Mouse (Mus musculus): ENCODE measurements around the gene Gpx3. TPM values are rescaled to one million over a fixed set of nuclear protein-coding genes. Genes with fewer than 3 reads are reported as not detected.

The Gpx3 gene
- polyA plus RNA-seq, 1 experiment from 2014 or later, result 535 TPM

- H3K4me2 ChIP-seq (replicated peaks; ENCODE audit: low read depth, low read length), result no peak overlapping the region
- H3K4me3 ChIP-seq (ENCODE audit: low read depth, low read length), result no peak overlapping the region
- peaks cover 44% of the 10 kb centered on the region for H3K36me3 ChIP-seq (ENCODE audit: insufficient read depth, low read length)
- ATAC-seq (no peak), DNase-seq (ENCODE audit: low spot score) (no peak)
- WGBS, result 91% methylated on average over 11 of the region's 11 CpGs
- no peak overlapping the region for H3K9ac ChIP-seq (replicated peaks; ENCODE audit: low read depth)
- H3K27me3 ChIP-seq (replicated peaks; ENCODE audit: insufficient read depth, low read length), result no peaks in the 10 kb centered on the region
- H3K9me3 ChIP-seq (ENCODE audit: low read length), result no peaks in the 10 kb centered on the region
- peaks cover 3% of the 10 kb centered on the region; the same call in 1 of the 2 replicates for H3K4me1 ChIP-seq (ENCODE audit: insufficient read depth, low read depth, low read length)
- H3K27ac ChIP-seq (ENCODE audit: low read length), result no peak overlapping the region
- TF ChIP-seq EP300 (IDR thresholded peaks at IDR 0.05) (no peak), CTCF (IDR thresholded peaks at IDR 0.05) (no peak)
Measured at GRCm38 (mm10) chr11:54909273-54909672, 7.0 kb downstream of the Gpx3 start.

- Histone ChIP-seq H3K27ac (ENCODE audit: low read length) (no peak overlapping the region), H3K4me1 (ENCODE audit: insufficient read depth, low read depth, low read length) (peaks cover 3% of the 10 kb centered on the region; the same call in 1 of the 2 replicates), H3K27me3 (replicated peaks; ENCODE audit: insufficient read depth, low read length) (no peaks in the 10 kb centered on the region), H3K9ac (replicated peaks; ENCODE audit: low read depth) (no peak overlapping the region), H3K36me3 (ENCODE audit: insufficient read depth, low read length) (peaks cover 49% of the 10 kb centered on the region), H3K9me3 (ENCODE audit: low read length) (no peaks in the 10 kb centered on the region), H3K4me3 (ENCODE audit: low read depth, low read length) (no peak overlapping the region), H3K4me2 (replicated peaks; ENCODE audit: low read depth, low read length) (no peak overlapping the region)
- TF ChIP-seq CTCF (IDR thresholded peaks at IDR 0.05) (no peak), EP300 (IDR thresholded peaks at IDR 0.05) (no peak)
- ATAC-seq (no peak), DNase-seq (ENCODE audit: low spot score) (no peak)
- WGBS, result 83% methylated on average over 12 of the region's 12 CpGs
Measured at GRCm38 (mm10) chr11:54910081-54910665, 7.9 kb downstream of the Gpx3 start.

- Histone ChIP-seq H3K4me2 (replicated peaks; ENCODE audit: low read depth, low read length) (no peak overlapping the region), H3K27me3 (replicated peaks; ENCODE audit: insufficient read depth, low read length) (no peaks in the 10 kb centered on the region), H3K4me1 (ENCODE audit: insufficient read depth, low read depth, low read length) (peaks cover 3% of the 10 kb centered on the region; the same call in 1 of the 2 replicates), H3K9me3 (ENCODE audit: low read length) (no peaks in the 10 kb centered on the region), H3K9ac (replicated peaks; ENCODE audit: low read depth) (no peak overlapping the region), H3K4me3 (ENCODE audit: low read depth, low read length) (no peak overlapping the region), H3K27ac (ENCODE audit: low read length) (no peak overlapping the region), H3K36me3 (ENCODE audit: insufficient read depth, low read length) (peaks cover 52% of the 10 kb centered on the region)
- WGBS, result 87% methylated on average over 3 of the region's 3 CpGs
- DNase-seq (ENCODE audit: low spot score) (no peak), ATAC-seq (no peak)
- TF ChIP-seq CTCF (IDR thresholded peaks at IDR 0.05), result no peak
- no peak for TF ChIP-seq EP300 (IDR thresholded peaks at IDR 0.05)
Measured at GRCm38 (mm10) chr11:54911201-54911600, 8.9 kb downstream of the Gpx3 start.

GRCm38 (mm10) chr11:54911671-54912502, 9.6 kb downstream of the Gpx3 start:
- ATAC-seq, result no peak; the same call in 1 of the 2 replicates
- DNase-seq (ENCODE audit: low spot score), result no peak
- Histone ChIP-seq H3K27me3 (replicated peaks; ENCODE audit: insufficient read depth, low read length) (no peaks in the 10 kb centered on the region), H3K9me3 (ENCODE audit: low read length) (no peaks in the 10 kb centered on the region), H3K4me3 (ENCODE audit: low read depth, low read length) (no peak overlapping the region), H3K27ac (ENCODE audit: low read length) (no peak overlapping the region), H3K9ac (replicated peaks; ENCODE audit: low read depth) (no peak overlapping the region), H3K4me2 (replicated peaks; ENCODE audit: low read depth, low read length) (no peak overlapping the region), H3K4me1 (ENCODE audit: insufficient read depth, low read depth, low read length) (no peaks in the 10 kb centered on the region), H3K36me3 (ENCODE audit: insufficient read depth, low read length) (peaks cover 56% of the 10 kb centered on the region)
- WGBS, result 78% methylated on average over 7 of the region's 7 CpGs
- TF ChIP-seq CTCF (IDR thresholded peaks at IDR 0.05) (no peak), EP300 (IDR thresholded peaks at IDR 0.05) (no peak)

DNA sequence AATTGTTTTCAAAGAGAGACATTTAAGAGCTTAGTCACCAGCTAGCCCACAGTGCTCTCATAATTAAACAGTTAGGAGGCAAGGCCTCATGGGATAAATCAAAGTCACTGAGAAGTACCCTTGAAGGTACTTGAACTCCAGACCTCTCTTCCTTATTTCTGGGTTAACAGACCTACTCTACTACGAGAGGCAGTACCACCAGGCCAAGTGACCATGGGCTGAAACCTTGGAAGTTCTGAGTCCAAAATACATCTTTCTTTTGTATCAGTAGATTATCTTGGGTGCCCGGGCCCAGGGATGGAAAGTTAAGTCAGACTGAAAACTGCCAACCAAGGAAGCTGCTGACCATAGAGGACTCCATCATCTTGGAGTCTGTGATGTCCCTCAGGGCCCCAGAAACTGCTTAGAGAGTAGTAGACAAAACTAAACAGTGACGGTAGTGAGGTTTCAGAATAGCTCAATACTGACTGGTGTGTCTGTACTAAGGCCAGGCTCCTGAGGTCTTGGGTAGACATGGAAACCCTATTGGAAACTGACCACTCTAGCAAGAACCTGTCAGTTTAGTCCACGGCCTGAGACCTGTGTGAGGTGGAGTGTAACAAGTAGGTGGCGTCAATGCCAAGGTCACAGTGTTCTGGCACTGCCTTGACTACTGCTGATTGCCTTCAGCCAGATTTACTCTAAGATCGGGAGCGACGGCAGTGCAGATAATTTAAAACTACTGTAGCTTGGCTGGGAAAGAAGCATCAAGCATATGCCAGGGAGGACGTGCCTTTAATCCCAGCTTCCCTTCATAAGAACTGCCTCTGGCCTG, 10.5 kb downstream of the Gpx3 start:
- no peak overlapping the region for H3K9ac ChIP-seq (replicated peaks; ENCODE audit: low read depth)
- no peaks in the 10 kb centered on the region for H3K9me3 ChIP-seq (ENCODE audit: low read length)
- peaks cover 65% of the 10 kb centered on the region for H3K36me3 ChIP-seq (ENCODE audit: insufficient read depth, low read length)
- no peak overlapping the region for H3K27ac ChIP-seq (ENCODE audit: low read length)
- H3K4me2 ChIP-seq (replicated peaks; ENCODE audit: low read depth, low read length), result no peak overlapping the region
- TF ChIP-seq EP300 (IDR thresholded peaks at IDR 0.05) (no peak), CTCF (IDR thresholded peaks at IDR 0.05) (no peak)
- WGBS, result 80% methylated on average over 9 of the region's 9 CpGs
- no peak overlapping the region for H3K4me3 ChIP-seq (ENCODE audit: low read depth, low read length)
- no peak for DNase-seq (ENCODE audit: low spot score)
- ATAC-seq, result no peak; the same call in 1 of the 2 replicates
- no peaks in the 10 kb centered on the region for H3K4me1 ChIP-seq (ENCODE audit: insufficient read depth, low read depth, low read length)
- no peaks in the 10 kb centered on the region for H3K27me3 ChIP-seq (replicated peaks; ENCODE audit: insufficient read depth, low read length)

- Histone ChIP-seq H3K27me3 (replicated peaks; ENCODE audit: insufficient read depth, low read length) (no peaks in the 10 kb centered on the region), H3K36me3 (ENCODE audit: insufficient read depth, low read length) (peaks cover 61% of the 10 kb centered on the region), H3K4me3 (ENCODE audit: low read depth, low read length) (no peak overlapping the region), H3K9me3 (ENCODE audit: low read length) (no peaks in the 10 kb centered on the region), H3K9ac (replicated peaks; ENCODE audit: low read depth) (no peak overlapping the region), H3K4me1 (ENCODE audit: insufficient read depth, low read depth, low read length) (no peaks in the 10 kb centered on the region), H3K27ac (ENCODE audit: low read length) (no peak overlapping the region), H3K4me2 (replicated peaks; ENCODE audit: low read depth, low read length) (no peak overlapping the region)
- TF ChIP-seq CTCF (IDR thresholded peaks at IDR 0.05) (no peak), EP300 (IDR thresholded peaks at IDR 0.05) (no peak)
- ATAC-seq, result no peak
- no peak for DNase-seq (ENCODE audit: low spot score)
- WGBS, result 90% methylated on average over 5 of the region's 5 CpGs
Measured at GRCm38 (mm10) chr11:54913841-54914240, 11.6 kb downstream of the Gpx3 start.
